Mouse (Mus musculus) testis, adult 2 months (tissue): ENCODE results near the gene Maml1. TPM values are rescaled to one million over a fixed set of nuclear protein-coding genes. Genes with fewer than 3 reads are reported as not detected.

ENCODE experiments used
- H3K27ac ChIP-seq: fragments of 200-500 bp; 2 replicates; pipeline ENCODE4 v1.5.1; 2012; ENCODE audit warnings: low read depth, low read length; ENCODE audit not compliant: control insufficient read depth, insufficient read depth
- H3K27me3 ChIP-seq: fragments of 200-500 bp; 2 replicates; pipeline ENCODE4 v1.6.1; 2012; ENCODE audit warnings: mild to moderate bottlenecking, low read length, moderate library complexity; ENCODE audit not compliant: control insufficient read depth, insufficient read depth
- H3K36me3 ChIP-seq: fragments of 200-500 bp; 2 replicates; pipeline ENCODE4 v1.6.1; 2012; ENCODE audit warnings: mild to moderate bottlenecking, low read length; ENCODE audit not compliant: control insufficient read depth, insufficient read depth
- H3K4me1 ChIP-seq: fragments of 200-500 bp; 2 replicates; pipeline ENCODE4 v1.6.1; 2012; ENCODE audit warnings: low read length; ENCODE audit not compliant: control insufficient read depth, insufficient read depth
- H3K4me3 ChIP-seq: fragments of 200-500 bp; 2 replicates; pipeline ENCODE4 v1.5.1; 2012; ENCODE audit warnings: low read depth, mild to moderate bottlenecking, low read length, moderate library complexity, mixed read lengths; ENCODE audit not compliant: control insufficient read depth
- CTCF ChIP-seq: fragments of 200-500 bp; IDR thresholded peaks from 2 replicates; pipeline ENCODE4 v1.5.1; 2012; ENCODE audit warnings: low read depth, mild to moderate bottlenecking, inconsistent platforms, low read length, moderate library complexity; ENCODE audit not compliant: control insufficient read depth, insufficient read depth, insufficient replicate concordance
- POLR2A ChIP-seq: fragments of 200-500 bp; IDR thresholded peaks from 2 replicates; pipeline ENCODE4 v1.6.1; 2012; ENCODE audit warnings: low read depth, mild to moderate bottlenecking, inconsistent platforms, low read length, moderate library complexity; ENCODE audit not compliant: control insufficient read depth
- polyA plus RNA-seq: library from polyadenylated mRNA; depleted of rRNA; stranded (reverse); fragments of >200 nt; gene quantifications from 2 replicates; pipeline ENCODE4 v1.2.3, GENCODE M21; 2012

Maml1 gene
- polyA plus RNA-seq, 1 experiment: 4.2 TPM

DNA sequence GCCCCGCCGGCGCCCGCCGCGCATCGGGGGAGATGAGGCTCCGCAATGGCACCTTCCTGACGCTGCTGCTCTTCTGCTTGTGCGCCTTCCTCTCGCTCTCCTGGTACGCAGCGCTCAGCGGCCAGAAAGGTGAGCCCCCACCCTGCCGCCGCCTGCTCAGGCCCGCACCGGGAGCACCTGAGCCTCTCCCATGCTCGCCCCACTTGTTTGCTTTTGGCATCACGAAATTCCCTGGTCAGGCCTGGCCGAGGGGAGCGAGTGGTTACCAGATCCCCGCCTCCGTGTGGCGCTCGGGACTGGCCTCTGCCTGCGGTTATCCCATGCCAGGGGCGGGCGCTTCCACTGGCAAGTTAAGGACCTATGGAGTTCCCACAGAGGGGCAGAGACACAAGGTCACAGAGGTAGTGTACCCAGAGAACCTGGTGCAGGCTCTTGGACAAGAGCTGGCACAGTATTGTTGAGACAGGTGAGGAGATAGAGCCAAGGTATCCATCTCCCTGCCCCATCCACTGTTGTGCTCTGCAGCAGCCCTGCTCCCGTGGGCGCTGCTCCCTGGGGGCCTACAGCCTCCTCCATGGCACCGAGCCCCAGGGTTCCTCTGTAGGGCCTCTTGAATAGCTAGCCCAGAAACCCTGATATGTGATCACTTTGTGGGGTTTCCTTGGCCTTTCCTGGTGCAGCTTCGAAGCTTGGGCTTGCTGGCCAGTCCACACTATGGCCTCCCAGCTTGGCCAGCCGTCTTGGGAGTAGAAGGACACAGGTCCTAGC is 66.3 kb downstream of the Maml1 start:
- Histone ChIP-seq H3K4me1 (peaks cover 9% of the 10 kb centered on the region), H3K27ac (peak overlapping the region; percentile 75)
- no peak for TF ChIP-seq POLR2A
- TF ChIP-seq CTCF: no peak

DNA sequence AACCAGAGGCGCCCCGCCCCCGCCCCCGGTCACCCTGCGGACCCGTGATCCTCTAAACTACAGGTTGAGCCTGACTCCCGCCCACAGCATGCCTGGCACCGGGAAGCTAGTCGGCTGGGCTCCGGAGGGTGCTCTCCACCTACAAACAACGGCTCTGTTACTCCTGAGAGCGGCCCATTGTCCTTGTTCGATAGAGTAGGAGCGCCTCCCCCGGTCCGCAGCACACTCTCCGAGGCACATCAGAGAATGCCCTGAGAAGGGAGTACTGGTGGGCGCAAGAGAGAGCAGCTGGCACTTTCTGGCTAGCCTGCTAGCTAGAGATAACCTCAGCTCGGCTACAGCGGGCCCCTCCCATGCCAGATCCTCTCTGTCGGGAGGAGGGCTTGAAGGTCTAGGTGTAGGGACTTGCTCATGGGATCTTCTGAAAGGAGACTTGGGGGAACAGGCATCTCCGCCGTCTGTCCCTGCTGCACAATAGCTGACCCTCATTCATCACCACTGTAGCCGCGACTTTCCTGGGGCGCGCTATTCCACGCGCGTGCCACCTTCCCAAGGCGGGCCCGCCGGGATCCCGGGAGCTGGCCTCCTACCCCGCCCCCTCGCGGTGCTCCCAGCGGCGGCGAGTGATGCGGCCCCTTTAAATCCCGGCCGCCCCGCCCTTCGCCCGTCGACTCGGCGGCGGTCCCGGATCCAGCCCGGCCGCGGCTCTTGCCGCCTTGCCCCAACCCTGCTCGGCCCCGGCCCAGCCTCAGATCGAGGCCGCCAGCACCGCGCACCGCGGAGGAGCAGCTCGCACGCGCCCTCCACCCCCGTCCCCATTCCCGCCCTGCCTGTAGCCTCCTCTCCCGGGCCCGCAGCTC is 67.2 kb downstream of the Maml1 start:
- TF ChIP-seq CTCF (no peak), POLR2A (peak; percentile 38)
- H3K27ac ChIP-seq: peak overlapping the region; percentile 61
- H3K4me3 ChIP-seq: peak overlapping the region; percentile 84
- peaks cover 7% of the 10 kb centered on the region for H3K4me1 ChIP-seq
- no peaks in the 10 kb centered on the region for H3K36me3 ChIP-seq
- no peaks in the 10 kb centered on the region for H3K27me3 ChIP-seq

More for the DNA sequence above, 66.3 kb downstream of the Maml1 start:
- H3K4me3 ChIP-seq: peak overlapping the region; percentile 84
- H3K27me3 ChIP-seq: no peaks in the 10 kb centered on the region
- no peaks in the 10 kb centered on the region for H3K36me3 ChIP-seq

DNA sequence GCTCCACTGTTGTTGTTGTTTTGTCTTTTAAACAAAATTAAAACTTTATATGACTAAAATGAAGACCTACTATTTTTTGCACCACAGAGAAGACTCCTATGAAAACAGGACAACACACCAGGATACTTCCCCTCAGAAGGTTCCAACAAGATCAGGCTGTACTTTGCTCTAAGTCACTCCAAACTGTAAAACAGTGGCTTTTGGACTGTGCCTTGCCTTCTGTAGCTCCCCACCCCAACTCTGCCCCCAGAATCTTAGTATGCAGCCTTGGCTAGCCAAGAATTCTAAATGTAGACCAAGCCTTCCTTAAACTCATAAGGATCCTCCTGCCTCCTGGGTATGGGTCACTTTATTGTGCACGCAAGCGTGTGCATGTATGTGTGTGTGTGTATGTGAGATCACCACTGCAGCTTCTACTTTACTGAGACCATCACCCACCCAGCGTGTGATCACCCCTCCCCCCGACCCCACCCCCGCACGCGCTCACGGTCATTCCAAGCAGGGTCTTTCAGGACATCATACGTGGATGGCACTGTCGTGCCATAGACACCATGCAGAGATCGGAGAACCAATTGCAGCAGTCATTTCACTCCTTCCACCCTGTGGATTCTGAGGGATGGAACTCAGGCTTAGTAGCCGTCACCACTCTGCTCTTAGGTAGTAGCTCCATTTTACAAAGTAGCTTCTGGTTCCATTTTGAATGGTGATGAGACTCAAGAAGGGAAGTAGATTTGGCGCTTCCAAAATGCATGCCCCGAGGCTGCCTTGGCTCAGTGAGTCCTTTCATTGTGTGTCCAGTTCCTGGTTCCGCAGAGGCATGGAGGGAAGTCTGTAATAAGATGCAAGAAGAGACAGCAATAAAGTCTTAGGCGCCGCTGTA is 68.1 kb downstream of the Maml1 start:
- no peaks in the 10 kb centered on the region for H3K27me3 ChIP-seq
- H3K27ac ChIP-seq: peak overlapping the region; percentile 61

DNA sequence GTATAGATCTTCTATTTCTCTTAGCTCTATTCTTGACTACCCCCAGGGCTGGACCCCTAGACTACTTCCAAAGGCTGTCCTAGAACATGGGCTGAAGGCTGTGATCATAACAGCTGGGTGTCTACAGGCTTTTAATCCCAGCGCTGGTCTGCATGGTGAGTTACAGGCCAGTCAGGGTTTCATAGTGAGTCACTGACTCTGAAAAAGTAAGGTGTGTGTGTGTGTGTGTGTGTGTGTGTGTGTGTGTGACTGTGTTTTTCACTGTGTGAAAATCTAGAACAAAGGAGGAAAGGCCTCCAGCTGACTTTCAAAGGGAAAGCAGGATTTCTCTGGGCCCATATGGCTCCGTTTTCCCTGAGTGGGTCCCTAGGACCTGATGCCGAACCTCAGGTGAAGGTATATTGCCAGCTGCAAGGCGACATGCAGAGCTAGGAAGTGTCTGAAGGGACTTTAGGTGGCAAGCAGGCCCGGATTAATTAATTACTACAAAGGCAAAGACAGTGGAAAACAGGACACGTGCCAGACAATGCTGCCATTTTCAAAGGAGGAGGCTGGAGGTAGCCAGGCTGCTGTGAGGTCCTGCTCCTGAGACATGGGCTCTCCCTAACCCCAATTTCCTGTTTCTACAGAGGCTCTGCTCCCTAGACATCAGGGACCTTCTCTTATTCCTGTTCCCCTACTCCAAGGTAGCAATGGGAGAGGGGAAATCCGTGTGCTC is 69.4 kb downstream of the Maml1 start:
- H3K27me3 ChIP-seq: no peaks in the 10 kb centered on the region
- H3K4me3 ChIP-seq: no peak overlapping the region
- no peak for TF ChIP-seq POLR2A
- no peak for TF ChIP-seq CTCF
- peaks cover 5% of the 10 kb centered on the region for H3K4me1 ChIP-seq
- no peak overlapping the region for H3K27ac ChIP-seq
- no peaks in the 10 kb centered on the region for H3K36me3 ChIP-seq

More for the DNA sequence above, 68.1 kb downstream of the Maml1 start:
- H3K4me1 ChIP-seq: peaks cover 5% of the 10 kb centered on the region
- TF ChIP-seq POLR2A: no peak
- no peak for TF ChIP-seq CTCF
- no peaks in the 10 kb centered on the region for H3K36me3 ChIP-seq
- H3K4me3 ChIP-seq: peak overlapping the region; percentile 84

DNA sequence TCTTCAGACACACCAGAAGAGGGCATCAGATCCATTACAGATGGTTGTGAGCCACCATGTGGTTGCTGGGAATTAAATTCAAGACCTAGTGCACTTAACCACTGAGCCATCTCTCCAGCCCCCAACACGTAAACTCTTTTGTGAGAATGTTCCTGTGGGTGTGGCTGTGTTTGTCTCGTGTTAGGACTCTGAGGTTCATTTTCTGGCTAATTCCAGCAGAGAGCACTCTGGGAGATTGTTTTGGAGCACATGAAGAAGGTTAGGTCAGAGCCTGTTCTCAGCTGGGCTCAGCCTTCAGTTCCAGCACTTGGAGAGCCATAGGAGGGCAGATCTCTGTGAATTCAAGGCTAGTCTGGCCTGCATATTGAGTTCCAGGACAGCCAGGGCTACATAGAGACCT is 72.3 kb downstream of the Maml1 start:
- Histone ChIP-seq H3K4me3 (no peak overlapping the region), H3K36me3 (no peaks in the 10 kb centered on the region), H3K27me3 (no peaks in the 10 kb centered on the region), H3K4me1 (peaks cover under 1% of the 10 kb centered on the region), H3K27ac (no peak overlapping the region)
- TF ChIP-seq POLR2A (no peak), CTCF (no peak)

DNA sequence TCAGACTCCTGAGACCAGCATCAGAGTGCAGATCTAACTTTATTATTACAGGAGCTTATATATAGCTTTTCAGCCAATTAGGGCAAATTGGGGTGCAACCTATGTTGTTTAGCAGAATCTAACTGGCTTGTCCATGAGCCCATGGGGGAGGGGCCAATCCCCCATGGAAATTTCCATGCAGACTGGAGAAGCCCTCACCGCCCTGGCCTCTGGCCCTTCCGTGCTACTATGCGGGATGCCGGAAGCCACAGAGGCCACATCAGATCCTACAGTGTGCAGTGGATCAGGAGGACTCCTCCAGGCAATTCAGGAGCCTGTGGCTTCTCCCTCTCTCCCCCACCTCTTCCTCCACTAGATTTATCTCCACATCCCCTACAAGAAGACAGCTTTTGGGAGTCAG is 74.3 kb downstream of the Maml1 start:
- Histone ChIP-seq H3K27ac (no peak overlapping the region), H3K4me3 (no peak overlapping the region), H3K36me3 (no peaks in the 10 kb centered on the region), H3K4me1 (peaks cover under 1% of the 10 kb centered on the region), H3K27me3 (no peaks in the 10 kb centered on the region)
- TF ChIP-seq CTCF (no peak), POLR2A (no peak)
